Mouse (Mus musculus): ENCODE measurements around the gene Map1s. TPM values are rescaled to one million over a fixed set of nuclear protein-coding genes. Genes with fewer than 3 reads are reported as not detected.
A peak's percentile ranks its signal among the peaks of the same experiment; 100 is the strongest.

Map1s gene
- polyA plus RNA-seq, 1 experiment from 2014 or later: 26.0 TPM

- Histone ChIP-seq H3K4me1 (ENCODE audit: control insufficient read depth, insufficient read depth, low read length) (peaks cover 42% of the 10 kb centered on the region), H3K4me2 (peak overlapping the region; percentile 88), H3K9ac (ENCODE audit: low read depth, low read length) (peak overlapping the region; percentile 63), H3K36me3 (ENCODE audit: control insufficient read depth, insufficient read depth, low read length) (no peaks in the 10 kb centered on the region), H3K9me3 (replicated peaks; ENCODE audit: control insufficient read depth, low read length) (no peaks in the 10 kb centered on the region), H3K27me3 (ENCODE audit: control insufficient read depth, insufficient read depth, low read length) (peaks cover 34% of the 10 kb centered on the region), H3K4me3 (ENCODE audit: low read depth, low read length) (peak overlapping the region; percentile 61), H3K27ac (ENCODE audit: low read depth, low read length) (peak overlapping the region; percentile 74)
- WGBS (ENCODE audit: insufficient replicate concordance): under 1% methylated on average over 46 of the region's 46 CpGs
- peak; percentile 83 for ATAC-seq (replicated peaks; ENCODE audit: insufficient number of reproducible peaks, low FRiP score, low TSS enrichment)
These were observed 40.3 kb upstream of the Map1s start for GRCm38 (mm10) chr8:70865350-70866000.

GRCm38 (mm10) chr8:70866001-70866520, 39.7 kb upstream of the Map1s start:
- WGBS (ENCODE audit: insufficient replicate concordance): 11% methylated on average over 12 of the region's 12 CpGs
- ATAC-seq (replicated peaks; ENCODE audit: insufficient number of reproducible peaks, low FRiP score, low TSS enrichment): no peak
- H3K36me3 ChIP-seq (ENCODE audit: control insufficient read depth, insufficient read depth, low read length): no peaks in the 10 kb centered on the region
- peak overlapping the region; percentile 88 for H3K4me2 ChIP-seq
- H3K27ac ChIP-seq (ENCODE audit: low read depth, low read length): peak overlapping the region; percentile 50; the same call in 1 of the 2 replicates
- peak overlapping the region; percentile 54; the same call in 1 of the 2 replicates for H3K9ac ChIP-seq (ENCODE audit: low read depth, low read length)
- no peaks in the 10 kb centered on the region for H3K9me3 ChIP-seq (replicated peaks; ENCODE audit: control insufficient read depth, low read length)
- H3K27me3 ChIP-seq (ENCODE audit: control insufficient read depth, insufficient read depth, low read length): peaks cover 34% of the 10 kb centered on the region
- H3K4me1 ChIP-seq (ENCODE audit: control insufficient read depth, insufficient read depth, low read length): peaks cover 43% of the 10 kb centered on the region
- peak overlapping the region; percentile 61 for H3K4me3 ChIP-seq (ENCODE audit: low read depth, low read length)

- peak overlapping the region; percentile 88; the same call in 1 of the 2 replicates for H3K4me2 ChIP-seq
- H3K9ac ChIP-seq (ENCODE audit: low read depth, low read length): no peak overlapping the region
- H3K27me3 ChIP-seq (ENCODE audit: control insufficient read depth, insufficient read depth, low read length): peaks cover 30% of the 10 kb centered on the region
- H3K4me3 ChIP-seq (ENCODE audit: low read depth, low read length): no peak overlapping the region
- 80% methylated on average over 7 of the region's 7 CpGs for WGBS (ENCODE audit: insufficient replicate concordance)
- no peak for ATAC-seq (replicated peaks; ENCODE audit: insufficient number of reproducible peaks, low FRiP score, low TSS enrichment)
- peaks cover 45% of the 10 kb centered on the region for H3K4me1 ChIP-seq (ENCODE audit: control insufficient read depth, insufficient read depth, low read length)
- H3K36me3 ChIP-seq (ENCODE audit: control insufficient read depth, insufficient read depth, low read length): no peaks in the 10 kb centered on the region
- no peaks in the 10 kb centered on the region for H3K9me3 ChIP-seq (replicated peaks; ENCODE audit: control insufficient read depth, low read length)
- H3K27ac ChIP-seq (ENCODE audit: low read depth, low read length): no peak overlapping the region
These were observed 39.2 kb upstream of the Map1s start for GRCm38 (mm10) chr8:70866566-70866965.

- Histone ChIP-seq H3K27me3 (ENCODE audit: control insufficient read depth, insufficient read depth, low read length) (peaks cover 9% of the 10 kb centered on the region), H3K36me3 (ENCODE audit: control insufficient read depth, insufficient read depth, low read length) (no peaks in the 10 kb centered on the region), H3K9me3 (replicated peaks; ENCODE audit: control insufficient read depth, low read length) (no peaks in the 10 kb centered on the region), H3K4me2 (peak overlapping the region; percentile 52), H3K4me3 (ENCODE audit: low read depth, low read length) (0 out of 2 replicates have a peak overlapping the region, but pooled peaks have one; percentile 0), H3K27ac (ENCODE audit: low read depth, low read length) (no peak overlapping the region), H3K9ac (ENCODE audit: low read depth, low read length) (0 out of 2 replicates have a peak overlapping the region, but pooled peaks have one; percentile 23), H3K4me1 (ENCODE audit: control insufficient read depth, insufficient read depth, low read length) (peaks cover 34% of the 10 kb centered on the region)
- no peak for ATAC-seq (replicated peaks; ENCODE audit: insufficient number of reproducible peaks, low FRiP score, low TSS enrichment)
- WGBS (ENCODE audit: insufficient replicate concordance): 24% methylated on average over 40 of the region's 40 CpGs
These were observed 37.1 kb upstream of the Map1s start for GRCm38 (mm10) chr8:70868559-70869198.

- no peak for ATAC-seq (replicated peaks; ENCODE audit: insufficient number of reproducible peaks, low FRiP score, low TSS enrichment)
- Histone ChIP-seq H3K4me3 (ENCODE audit: low read depth, low read length) (no peak overlapping the region), H3K36me3 (ENCODE audit: control insufficient read depth, insufficient read depth, low read length) (no peaks in the 10 kb centered on the region), H3K4me2 (peak overlapping the region; percentile 52; the same call in 1 of the 2 replicates), H3K27me3 (ENCODE audit: control insufficient read depth, insufficient read depth, low read length) (peaks cover 5% of the 10 kb centered on the region), H3K9me3 (replicated peaks; ENCODE audit: control insufficient read depth, low read length) (no peaks in the 10 kb centered on the region), H3K27ac (ENCODE audit: low read depth, low read length) (no peak overlapping the region), H3K4me1 (ENCODE audit: control insufficient read depth, insufficient read depth, low read length) (peaks cover 29% of the 10 kb centered on the region), H3K9ac (ENCODE audit: low read depth, low read length) (0 out of 2 replicates have a peak overlapping the region, but pooled peaks have one; percentile 23)
- 49% methylated on average over 5 of the region's 5 CpGs for WGBS (ENCODE audit: insufficient replicate concordance)
These were observed 36.5 kb upstream of the Map1s start for GRCm38 (mm10) chr8:70869199-70869571.

- Histone ChIP-seq H3K27me3 (ENCODE audit: control insufficient read depth, insufficient read depth, low read length) (peaks cover under 1% of the 10 kb centered on the region), H3K4me3 (ENCODE audit: low read depth, low read length) (no peak overlapping the region), H3K4me2 (no peak overlapping the region), H3K9ac (ENCODE audit: low read depth, low read length) (no peak overlapping the region), H3K9me3 (replicated peaks; ENCODE audit: control insufficient read depth, low read length) (no peaks in the 10 kb centered on the region), H3K4me1 (ENCODE audit: control insufficient read depth, insufficient read depth, low read length) (peaks cover 25% of the 10 kb centered on the region), H3K36me3 (ENCODE audit: control insufficient read depth, insufficient read depth, low read length) (no peaks in the 10 kb centered on the region), H3K27ac (ENCODE audit: low read depth, low read length) (no peak overlapping the region)
- 47% methylated on average over 16 of the region's 16 CpGs for WGBS (ENCODE audit: insufficient replicate concordance)
- ATAC-seq (replicated peaks; ENCODE audit: insufficient number of reproducible peaks, low FRiP score, low TSS enrichment): no peak; the same call in 1 of the 2 replicates
These were observed 36.1 kb upstream of the Map1s start for GRCm38 (mm10) chr8:70869601-70870041.

- Histone ChIP-seq H3K4me3 (ENCODE audit: low read depth, low read length) (no peak overlapping the region), H3K36me3 (ENCODE audit: control insufficient read depth, insufficient read depth, low read length) (no peaks in the 10 kb centered on the region), H3K9me3 (replicated peaks; ENCODE audit: control insufficient read depth, low read length) (no peaks in the 10 kb centered on the region), H3K4me2 (no peak overlapping the region), H3K4me1 (ENCODE audit: control insufficient read depth, insufficient read depth, low read length) (peaks cover 17% of the 10 kb centered on the region), H3K9ac (ENCODE audit: low read depth, low read length) (no peak overlapping the region), H3K27me3 (ENCODE audit: control insufficient read depth, insufficient read depth, low read length) (no peaks in the 10 kb centered on the region), H3K27ac (ENCODE audit: low read depth, low read length) (peak overlapping the region; percentile 30; the same call in 1 of the 2 replicates)
- WGBS (ENCODE audit: insufficient replicate concordance): 80% methylated on average over 5 of the region's 5 CpGs
- ATAC-seq (replicated peaks; ENCODE audit: insufficient number of reproducible peaks, low FRiP score, low TSS enrichment): no peak
These were observed 34.4 kb upstream of the Map1s start for GRCm38 (mm10) chr8:70871195-70871807.

GRCm38 (mm10) chr8:70872643-70873363, 32.9 kb upstream of the Map1s start:
- Histone ChIP-seq H3K4me2 (peak overlapping the region; percentile 89), H3K27me3 (ENCODE audit: control insufficient read depth, insufficient read depth, low read length) (no peaks in the 10 kb centered on the region), H3K27ac (ENCODE audit: low read depth, low read length) (peak overlapping the region; percentile 73), H3K4me3 (ENCODE audit: low read depth, low read length) (peak overlapping the region; percentile 79), H3K4me1 (ENCODE audit: control insufficient read depth, insufficient read depth, low read length) (peaks cover 15% of the 10 kb centered on the region), H3K9ac (ENCODE audit: low read depth, low read length) (peak overlapping the region; percentile 83), H3K36me3 (ENCODE audit: control insufficient read depth, insufficient read depth, low read length) (no peaks in the 10 kb centered on the region), H3K9me3 (replicated peaks; ENCODE audit: control insufficient read depth, low read length) (no peaks in the 10 kb centered on the region)
- ATAC-seq (replicated peaks; ENCODE audit: insufficient number of reproducible peaks, low FRiP score, low TSS enrichment): no peak
- WGBS (ENCODE audit: insufficient replicate concordance): 4% methylated on average over 31 of the region's 31 CpGs
